Mouse (Mus musculus) cortical plate, adult 2 months (tissue): Measurements from ENCODE around the gene Wdr46.

Experiments
- CTCF ChIP-seq: fragments of 200-500 bp; IDR thresholded peaks from 2 replicates; pipeline ENCODE4 v1.5.1; 2011; ENCODE audit warnings: mild to moderate bottlenecking, control low read depth, low read length; ENCODE audit not compliant: insufficient read depth; ENCODE audit errors: extremely low read depth
- POLR2A ChIP-seq: fragments of 200-500 bp; IDR thresholded peaks from 2 replicates; pipeline ENCODE4 v1.6.1; 2011; ENCODE audit warnings: mild to moderate bottlenecking, low read length, control low read depth; ENCODE audit not compliant: insufficient read depth; ENCODE audit errors: extremely low read depth

- no peak for TF ChIP-seq CTCF
- 0 out of 2 replicates have a peak, but pooled peaks have one; percentile 8 for TF ChIP-seq POLR2A
These were observed 20.8 kb upstream of the Wdr46 start for GRCm38 (mm10) chr17:33919351-33920281.
